Mouse (Mus musculus) intestine, postnatal 0 days (tissue): ENCODE measurements around the gene Nxpe4. TPM values are rescaled to one million over a fixed set of nuclear protein-coding genes. Genes with fewer than 3 reads are reported as not detected.

Experiments used
- ATAC-seq: fragments of 200-750 bp; cut with Nextera tagmentation; 2 replicates; pipeline ENCODE4 v1.8.0; 2017; ENCODE audit warnings: mild to moderate bottlenecking, moderate TSS enrichment, moderate library complexity
- H3K27ac ChIP-seq: fragments of 300-500 bp; sonication (generic); 2 replicates; pipeline ENCODE4 v1.5.1; 2014; ENCODE audit warnings: mild to moderate bottlenecking, low read depth, low read length, moderate library complexity
- H3K27me3 ChIP-seq: fragments of 300-500 bp; sonication (generic); replicated peaks from 2 replicates; pipeline ENCODE4 v1.6.1; 2014; ENCODE audit warnings: low read length, mixed read lengths; ENCODE audit not compliant: control insufficient read depth, insufficient read depth
- H3K36me3 ChIP-seq: fragments of 300-500 bp; sonication (generic); 2 replicates; pipeline ENCODE4 v1.6.1; 2014; ENCODE audit warnings: mild to moderate bottlenecking, moderate library complexity; ENCODE audit not compliant: control insufficient read depth, insufficient read depth
- H3K4me1 ChIP-seq: fragments of 300-500 bp; sonication (generic); replicated peaks from 2 replicates; pipeline ENCODE4 v1.6.1; 2014; ENCODE audit warnings: antibody characterized with exemption, low read length, mixed read lengths; ENCODE audit not compliant: control insufficient read depth, insufficient read depth
- H3K4me2 ChIP-seq: fragments of 300-500 bp; sonication (generic); replicated peaks from 2 replicates; pipeline ENCODE4 v1.6.1; 2014; ENCODE audit warnings: low read depth, mild to moderate bottlenecking, moderate library complexity
- H3K4me3 ChIP-seq: fragments of 300-500 bp; sonication (generic); 2 replicates; pipeline ENCODE4 v1.5.1; 2014; ENCODE audit warnings: low read depth, low read length
- H3K9ac ChIP-seq: fragments of 300-500 bp; sonication (generic); 2 replicates; pipeline ENCODE4 v1.6.1; 2014; ENCODE audit warnings: mild to moderate bottlenecking, low read depth, low read length
- H3K9me3 ChIP-seq: fragments of 300-500 bp; sonication (generic); 2 replicates; pipeline ENCODE4 v1.6.1; 2016; ENCODE audit warnings: mixed run types; ENCODE audit not compliant: control insufficient read depth
- CTCF ChIP-seq: sonication (generic); IDR thresholded peaks from 2 replicates; pipeline ENCODE4 v1.5.1; 2016; ENCODE audit warnings: low read depth, mild to moderate bottlenecking, control low read depth, antibody characterized with exemption, moderate library complexity
- WGBS: fragments of 180-500 bp; shearing (Covaris S2); extraction: QIAGEN DNeasy Blood & Tissue Kit; methylation state at CpG from one replicate; pipeline ENCODE4 v1.1.7; 2014; 5-methylcytosine and 5-hydroxymethylcytosine counted together
- polyA plus RNA-seq: library from polyadenylated mRNA; unstranded; fragments of >200 nt; fragmentation: Nextera tagmentation; extraction: Ambion mirVana; gene quantifications from 2 replicates; pipeline ENCODE4 v1.2.1, GENCODE M21; 2015

The Nxpe4 gene
- polyA plus RNA-seq, 1 experiment from 2014 or later: 2.0 TPM

DNA sequence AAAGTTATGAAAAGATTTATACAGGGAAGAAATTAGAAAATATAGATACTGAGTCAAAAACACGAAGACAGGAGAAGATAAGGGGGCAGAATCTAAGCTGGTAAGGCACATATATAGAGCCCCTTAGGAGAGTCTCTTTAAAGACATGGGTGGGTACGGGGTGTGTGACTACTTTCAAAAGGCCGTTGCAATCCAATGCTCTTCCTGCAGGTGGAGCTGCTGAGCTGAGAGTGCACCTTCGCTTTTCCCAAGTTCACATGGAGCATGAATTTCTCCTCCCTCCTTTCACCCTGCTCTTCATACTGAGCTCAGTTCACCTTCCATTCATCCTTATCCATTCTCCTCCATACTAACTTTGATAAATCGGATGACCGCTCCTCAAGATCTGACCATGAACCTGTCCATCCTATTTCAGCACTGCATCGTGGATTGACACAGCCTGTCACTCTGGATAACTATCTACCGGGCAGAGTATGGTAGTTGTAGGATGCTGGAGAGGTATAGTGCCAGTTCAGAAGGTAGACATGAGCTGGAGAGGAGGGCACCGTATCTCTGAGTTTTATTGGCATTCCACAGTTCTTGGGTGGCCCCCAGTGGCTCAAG lies 76.4 kb downstream of the Nxpe4 start:
- Histone ChIP-seq H3K9me3 (no peaks in the 10 kb centered on the region), H3K4me2 (no peak overlapping the region), H3K27me3 (no peaks in the 10 kb centered on the region), H3K4me3 (no peak overlapping the region), H3K36me3 (no peaks in the 10 kb centered on the region), H3K27ac (no peak overlapping the region), H3K9ac (no peak overlapping the region), H3K4me1 (no peaks in the 10 kb centered on the region)
- no peak for ATAC-seq
- 81% methylated on average over 9 of the region's 9 CpGs for WGBS
- peak; percentile 65 for TF ChIP-seq CTCF

DNA sequence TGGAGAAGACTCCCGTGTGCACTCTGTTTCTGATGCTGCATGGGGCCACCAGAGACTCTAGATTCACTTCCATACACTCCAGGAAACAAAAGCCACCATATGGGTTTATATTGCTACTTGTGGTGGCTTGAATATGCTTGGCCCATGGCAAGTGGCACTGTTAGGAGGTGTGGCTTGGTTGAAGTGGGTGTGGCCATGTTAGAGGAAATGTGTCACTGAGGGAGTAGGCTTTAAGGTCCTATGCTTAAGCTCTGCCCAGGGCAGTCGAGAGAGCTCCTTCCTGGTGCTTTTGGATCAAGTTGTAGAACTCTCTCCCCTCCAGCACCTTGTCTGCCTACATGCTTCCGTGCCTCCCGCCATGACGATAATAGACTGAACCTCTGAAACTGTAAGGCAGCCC lies 77.6 kb downstream of the Nxpe4 start:
- Histone ChIP-seq H3K4me1 (no peaks in the 10 kb centered on the region), H3K4me2 (no peak overlapping the region), H3K27me3 (no peaks in the 10 kb centered on the region), H3K9me3 (no peaks in the 10 kb centered on the region), H3K4me3 (no peak overlapping the region), H3K27ac (no peak overlapping the region), H3K9ac (no peak overlapping the region), H3K36me3 (no peaks in the 10 kb centered on the region)
- TF ChIP-seq CTCF: no peak
- ATAC-seq: no peak
- 90% methylated on average over 5 of the region's 5 CpGs for WGBS

DNA sequence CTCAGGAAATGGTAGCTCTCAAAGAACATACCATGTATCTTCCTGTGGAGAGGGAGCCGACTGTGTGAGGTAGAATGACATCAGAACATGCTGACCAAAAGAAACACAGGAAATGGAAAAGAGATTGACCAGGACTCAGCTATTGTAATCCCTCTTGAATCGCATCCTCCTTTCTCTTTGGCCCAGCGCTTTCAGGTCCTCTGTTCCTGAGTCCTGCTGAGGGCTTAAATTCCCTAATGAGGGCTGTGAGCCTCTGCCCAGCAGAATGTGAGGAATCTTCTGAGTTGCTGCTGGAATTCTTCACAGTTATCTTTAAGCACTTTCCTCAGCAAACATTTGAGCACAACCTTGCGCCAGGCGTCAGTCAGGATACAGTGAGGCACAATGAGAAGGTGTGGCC lies 78.6 kb downstream of the Nxpe4 start:
- no peak for TF ChIP-seq CTCF

DNA sequence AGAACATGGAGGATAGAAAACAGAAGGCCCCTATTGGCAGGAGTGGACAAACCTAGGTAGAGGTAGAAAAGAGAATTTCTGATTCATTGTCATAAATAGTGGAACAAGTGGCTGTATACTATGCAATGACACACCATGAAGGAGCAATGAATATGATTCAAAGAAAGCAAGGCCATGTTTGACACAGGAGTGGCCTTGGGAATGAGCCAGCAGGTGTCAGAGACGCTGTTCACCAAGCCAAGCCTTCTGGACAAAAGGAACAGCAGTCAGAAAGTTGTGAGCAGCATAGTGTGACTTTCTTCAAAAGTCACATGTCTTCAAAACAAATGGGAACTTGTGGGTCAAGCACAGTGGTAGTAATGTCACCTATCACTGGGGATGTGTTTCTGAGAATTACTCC lies 80.0 kb downstream of the Nxpe4 start:
- TF ChIP-seq CTCF: no peak
- Histone ChIP-seq H3K36me3 (no peaks in the 10 kb centered on the region), H3K9me3 (no peaks in the 10 kb centered on the region), H3K27ac (no peak overlapping the region), H3K4me1 (no peaks in the 10 kb centered on the region), H3K9ac (no peak overlapping the region), H3K4me2 (no peak overlapping the region), H3K27me3 (no peaks in the 10 kb centered on the region), H3K4me3 (no peak overlapping the region)
- no peak for ATAC-seq
- 93% methylated on average over 1 of the region's 1 CpGs for WGBS

More for the DNA sequence above, 78.6 kb downstream of the Nxpe4 start:
- Histone ChIP-seq H3K27me3 (no peaks in the 10 kb centered on the region), H3K4me2 (no peak overlapping the region), H3K27ac (no peak overlapping the region), H3K9me3 (no peaks in the 10 kb centered on the region), H3K4me3 (no peak overlapping the region), H3K36me3 (no peaks in the 10 kb centered on the region), H3K9ac (no peak overlapping the region), H3K4me1 (no peaks in the 10 kb centered on the region)
- no peak for ATAC-seq
- 48% methylated on average over 5 of the region's 5 CpGs for WGBS

DNA sequence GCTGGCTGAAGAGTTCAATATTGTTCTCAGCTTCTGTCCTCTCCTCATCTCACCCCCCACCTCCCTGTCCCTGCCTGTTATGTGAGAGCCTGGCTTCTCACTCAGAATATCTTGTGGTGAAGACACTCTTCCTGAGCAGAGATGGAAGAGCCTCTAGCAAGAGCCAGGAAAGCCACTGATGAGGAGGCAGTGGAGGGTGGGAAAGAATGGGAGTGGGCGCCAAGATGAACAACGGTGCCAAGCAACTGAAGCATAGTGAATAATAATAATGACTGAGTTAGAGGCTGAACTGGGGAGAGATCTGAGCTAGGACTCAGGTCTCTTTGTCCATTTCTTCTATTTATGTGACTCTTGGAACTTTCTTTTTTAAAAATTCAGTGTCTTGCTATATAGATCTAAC lies 80.9 kb downstream of the Nxpe4 start:
- 93% methylated on average over 2 of the region's 2 CpGs for WGBS
- Histone ChIP-seq H3K27me3 (no peaks in the 10 kb centered on the region), H3K9me3 (no peaks in the 10 kb centered on the region), H3K36me3 (no peaks in the 10 kb centered on the region), H3K27ac (no peak overlapping the region), H3K9ac (no peak overlapping the region), H3K4me3 (no peak overlapping the region), H3K4me1 (no peaks in the 10 kb centered on the region), H3K4me2 (no peak overlapping the region)
- no peak for ATAC-seq
- TF ChIP-seq CTCF: no peak

DNA sequence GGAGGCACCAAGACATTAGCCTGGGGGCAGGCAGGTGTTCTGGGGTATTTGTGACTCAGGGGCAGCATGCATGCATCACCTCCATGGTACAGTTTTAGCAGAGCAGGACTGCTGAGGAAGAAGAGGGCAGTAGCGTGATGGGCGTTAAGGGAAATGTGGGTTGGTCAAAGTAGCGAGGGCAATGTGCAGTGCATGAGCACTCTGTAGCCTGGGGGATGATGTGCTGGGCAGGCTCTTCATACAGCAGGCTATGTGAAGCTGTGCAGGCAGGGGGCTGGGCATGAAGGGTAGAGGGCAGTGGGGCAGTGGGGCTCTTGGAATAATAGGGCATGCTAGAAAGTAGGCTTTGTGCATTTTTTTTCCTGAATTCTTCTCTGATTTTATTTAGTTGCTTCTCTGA lies 82.4 kb downstream of the Nxpe4 start:
- 83% methylated on average over 3 of the region's 3 CpGs for WGBS
- H3K4me2 ChIP-seq: no peak overlapping the region
- TF ChIP-seq CTCF: no peak

DNA sequence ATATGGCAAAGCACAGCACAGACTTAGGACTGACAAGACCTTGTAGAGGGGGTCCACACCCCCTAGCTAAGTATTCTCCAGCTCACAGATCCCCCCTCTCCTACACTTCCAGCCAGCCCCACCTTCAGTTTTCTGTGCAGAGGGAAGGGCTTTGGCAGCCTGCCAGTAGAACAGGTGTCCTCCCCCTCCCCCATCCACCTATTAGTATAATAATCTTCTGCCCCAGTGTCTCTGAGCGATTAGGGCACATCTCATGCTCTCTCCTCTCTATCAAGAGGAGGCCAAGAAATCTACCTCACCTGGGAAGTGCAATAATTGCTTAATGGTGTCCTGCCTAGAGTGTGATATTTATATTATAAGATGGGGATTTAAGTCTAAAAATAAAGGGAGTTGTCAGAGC lies 83.7 kb downstream of the Nxpe4 start:
- Histone ChIP-seq H3K4me1 (no peaks in the 10 kb centered on the region), H3K27ac (no peak overlapping the region), H3K4me2 (no peak overlapping the region), H3K9me3 (no peaks in the 10 kb centered on the region), H3K36me3 (no peaks in the 10 kb centered on the region), H3K4me3 (no peak overlapping the region), H3K9ac (no peak overlapping the region), H3K27me3 (no peaks in the 10 kb centered on the region)
- 31% methylated on average over 1 of the region's 1 CpGs for WGBS
- ATAC-seq: no peak
- no peak for TF ChIP-seq CTCF

More for the DNA sequence above, 82.4 kb downstream of the Nxpe4 start:
- H3K27ac ChIP-seq: no peak overlapping the region
- H3K4me3 ChIP-seq: no peak overlapping the region
- no peaks in the 10 kb centered on the region for H3K36me3 ChIP-seq
- ATAC-seq: no peak
- no peak overlapping the region for H3K9ac ChIP-seq
- H3K9me3 ChIP-seq: no peaks in the 10 kb centered on the region
- H3K4me1 ChIP-seq: no peaks in the 10 kb centered on the region
- H3K27me3 ChIP-seq: no peaks in the 10 kb centered on the region
